Mouse (Mus musculus) C2C12 (cell line): ENCODE measurements around the gene Frmd4a. TPM values are rescaled to one million over a fixed set of nuclear protein-coding genes. Genes with fewer than 3 reads are reported as not detected.

Source experiments
- H3K27me3 ChIP-seq: one replicate; pipeline ENCODE4 v1.6.1; 2011; ENCODE audit not compliant: control insufficient read depth, insufficient read depth, insufficient read length
- H3K36me3 ChIP-seq: one replicate; pipeline ENCODE4 v1.6.1; 2011; ENCODE audit not compliant: control insufficient read depth, insufficient read depth
- H3K4me3 ChIP-seq: one replicate; pipeline ENCODE4 v1.5.1; 2011; ENCODE audit warnings: mild to moderate bottlenecking, control low read depth; ENCODE audit not compliant: poor library complexity, insufficient read depth, severe bottlenecking
- H3K79me2 ChIP-seq: one replicate; pipeline ENCODE4 v1.6.1; 2011; ENCODE audit not compliant: control insufficient read depth, insufficient read depth
- H3K79me3 ChIP-seq: one replicate; pipeline ENCODE4 v1.6.1; 2011; ENCODE audit warnings: low read depth, control low read depth
- H3ac ChIP-seq: one replicate; pipeline ENCODE3; 2011; ENCODE audit warnings: low read depth; ENCODE audit not compliant: control insufficient read depth, insufficient read length
- CEBPB ChIP-seq: IDR thresholded peaks from one replicate; pipeline ENCODE4 v1.6.1; 2011; ENCODE audit warnings: low read depth, mild to moderate bottlenecking, control low read depth, moderate library complexity
- CTCF ChIP-seq: IDR thresholded peaks from one replicate; pipeline ENCODE4 v1.5.1; 2011; ENCODE audit not compliant: control insufficient read depth, insufficient read depth, insufficient read length
- FOSL1 ChIP-seq: IDR thresholded peaks from one replicate; pipeline ENCODE4 v1.8.0; 2011; ENCODE audit warnings: mild to moderate bottlenecking, low read length; ENCODE audit not compliant: poor library complexity, insufficient read depth, severe bottlenecking
- MAX ChIP-seq: IDR thresholded peaks from one replicate; pipeline ENCODE4 v1.6.1; 2011; ENCODE audit warnings: mild to moderate bottlenecking, control low read depth
- MYOD1 ChIP-seq: IDR thresholded peaks from one replicate; pipeline ENCODE4 v1.6.1; 2011; ENCODE audit warnings: low read depth; ENCODE audit not compliant: control insufficient read depth, insufficient read length
- MYOG ChIP-seq: IDR thresholded peaks from one replicate; pipeline ENCODE4 v1.6.1; 2011; ENCODE audit not compliant: control insufficient read depth, insufficient read length; ENCODE audit errors: extremely low read depth
- USF1 ChIP-seq: IDR thresholded peaks from one replicate; pipeline ENCODE4 v1.6.1; 2011; ENCODE audit warnings: low read depth, mild to moderate bottlenecking, control low read depth, moderate library complexity
- polyA plus RNA-seq: library from polyadenylated mRNA; unstranded; fragments of >200 nt; fragmentation: generic; extraction: Trizol; gene quantifications from one replicate; pipeline ENCODE4 v1.2.1, GENCODE M21; 2012; ENCODE audit warnings: missing spikeins

The Frmd4a gene
- polyA plus RNA-seq, 1 experiment: 32.7 TPM

DNA sequence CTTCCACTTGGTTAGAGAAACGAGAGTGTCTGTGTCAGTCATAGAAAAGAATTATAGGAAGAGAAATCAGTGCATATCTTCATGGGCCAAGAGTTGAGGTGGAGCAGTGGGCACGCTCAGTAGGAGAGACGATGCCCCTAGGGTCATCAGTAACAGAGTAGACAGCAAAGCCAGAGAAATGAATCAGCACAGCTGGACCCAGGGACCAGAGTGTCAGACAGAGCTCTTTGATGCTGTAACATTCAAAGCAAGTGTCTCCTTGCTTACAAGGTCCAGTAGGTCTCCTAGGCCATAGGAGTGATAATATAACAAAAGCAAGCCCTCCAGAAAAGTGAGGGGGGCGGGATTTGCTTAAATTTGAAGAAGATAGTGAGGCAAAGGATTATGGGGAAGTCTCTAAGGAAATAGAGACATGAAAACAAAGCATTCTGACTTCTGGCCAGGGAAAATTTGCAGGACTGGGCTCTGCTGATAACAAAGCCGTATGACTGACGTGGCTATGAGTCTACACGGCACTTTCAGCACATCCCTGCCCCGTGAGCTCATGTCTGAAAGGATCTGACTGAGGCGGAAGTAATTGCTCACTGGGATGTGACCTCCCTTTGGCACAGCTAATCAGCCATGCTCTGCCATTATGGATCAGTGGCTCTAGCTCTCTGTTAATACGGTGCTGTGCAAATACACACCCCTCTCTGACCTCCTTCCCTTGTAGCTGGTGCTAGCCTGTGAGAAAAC lies 243.0 kb downstream of the Frmd4a start:
- Histone ChIP-seq H3K79me3 (no peaks in the 10 kb centered on the region), H3K36me3 (no peaks in the 10 kb centered on the region), H3ac (no peak overlapping the region), H3K4me3 (no peak overlapping the region), H3K79me2 (no peaks in the 10 kb centered on the region), H3K27me3 (no peaks in the 10 kb centered on the region)
- TF ChIP-seq MYOG (no peak), MYOD1 (no peak), CEBPB (no peak), MAX (no peak), CTCF (no peak), USF1 (no peak)

GRCm38 (mm10) chr2:4262667-4263066 lies 245.2 kb downstream of the Frmd4a start:
- Histone ChIP-seq H3K79me2 (no peaks in the 10 kb centered on the region), H3ac (no peak overlapping the region), H3K36me3 (no peaks in the 10 kb centered on the region), H3K79me3 (no peaks in the 10 kb centered on the region), H3K4me3 (no peak overlapping the region), H3K27me3 (no peaks in the 10 kb centered on the region)
- no peak for TF ChIP-seq MYOD1
- TF ChIP-seq MYOG: no peak
- no peak for TF ChIP-seq MAX
- no peak for TF ChIP-seq CEBPB
- TF ChIP-seq USF1: no peak
- TF ChIP-seq FOSL1: no peak
- TF ChIP-seq CTCF: no peak

DNA sequence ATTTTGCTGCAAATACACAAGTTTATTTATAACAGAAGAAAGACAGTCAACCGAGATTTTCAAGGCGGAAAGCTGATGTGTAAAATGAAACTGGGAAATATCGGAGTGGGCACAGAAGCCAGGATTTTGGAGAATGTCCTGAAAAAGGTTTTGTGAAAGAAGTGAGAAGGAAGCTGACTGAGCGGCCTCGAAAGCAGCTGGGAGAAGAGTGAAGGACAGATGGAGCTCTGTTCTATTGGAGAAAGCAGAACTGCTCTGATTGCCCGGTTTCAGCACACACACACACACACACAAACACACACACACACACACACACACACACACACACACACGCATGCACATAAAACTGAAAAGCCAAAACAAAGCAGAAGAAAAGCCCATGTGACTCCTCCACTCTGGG lies 249.9 kb downstream of the Frmd4a start:
- H3K4me3 ChIP-seq: no peak overlapping the region
- no peak for TF ChIP-seq CTCF
- no peak for TF ChIP-seq MAX
- TF ChIP-seq MYOD1: no peak
- no peak for TF ChIP-seq FOSL1
- no peak for TF ChIP-seq MYOG
- TF ChIP-seq CEBPB: no peak
- TF ChIP-seq USF1: no peak
- no peaks in the 10 kb centered on the region for H3K36me3 ChIP-seq
- H3K27me3 ChIP-seq: no peaks in the 10 kb centered on the region
- no peaks in the 10 kb centered on the region for H3K79me2 ChIP-seq
- H3ac ChIP-seq: no peak overlapping the region
- H3K79me3 ChIP-seq: no peaks in the 10 kb centered on the region

DNA sequence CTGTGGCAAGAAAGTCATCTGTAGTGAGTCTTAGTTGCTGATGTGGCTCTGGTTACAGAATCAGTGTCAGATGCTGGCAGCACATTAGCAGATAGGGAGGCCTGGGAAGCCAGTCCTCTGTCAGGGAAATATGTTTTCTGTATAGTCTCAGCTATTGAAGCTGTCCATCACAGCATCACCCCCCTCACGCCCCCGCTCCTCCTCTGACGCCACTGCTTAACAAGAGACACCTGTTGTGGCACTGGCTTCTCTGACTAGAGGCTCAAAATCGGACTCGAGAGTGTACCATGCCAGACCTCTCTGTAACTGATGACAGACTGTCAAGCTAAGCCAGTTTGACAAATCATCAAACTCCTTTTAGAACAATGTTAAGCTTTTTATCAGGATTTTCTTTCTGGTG lies 265.3 kb downstream of the Frmd4a start:
- Histone ChIP-seq H3K79me2 (no peaks in the 10 kb centered on the region), H3K79me3 (no peaks in the 10 kb centered on the region), H3K4me3 (no peak overlapping the region), H3K36me3 (no peaks in the 10 kb centered on the region), H3ac (no peak overlapping the region), H3K27me3 (peaks cover under 1% of the 10 kb centered on the region)
- TF ChIP-seq MYOD1 (no peak), MYOG (no peak), CTCF (no peak), USF1 (no peak), FOSL1 (no peak), CEBPB (no peak), MAX (no peak)

DNA sequence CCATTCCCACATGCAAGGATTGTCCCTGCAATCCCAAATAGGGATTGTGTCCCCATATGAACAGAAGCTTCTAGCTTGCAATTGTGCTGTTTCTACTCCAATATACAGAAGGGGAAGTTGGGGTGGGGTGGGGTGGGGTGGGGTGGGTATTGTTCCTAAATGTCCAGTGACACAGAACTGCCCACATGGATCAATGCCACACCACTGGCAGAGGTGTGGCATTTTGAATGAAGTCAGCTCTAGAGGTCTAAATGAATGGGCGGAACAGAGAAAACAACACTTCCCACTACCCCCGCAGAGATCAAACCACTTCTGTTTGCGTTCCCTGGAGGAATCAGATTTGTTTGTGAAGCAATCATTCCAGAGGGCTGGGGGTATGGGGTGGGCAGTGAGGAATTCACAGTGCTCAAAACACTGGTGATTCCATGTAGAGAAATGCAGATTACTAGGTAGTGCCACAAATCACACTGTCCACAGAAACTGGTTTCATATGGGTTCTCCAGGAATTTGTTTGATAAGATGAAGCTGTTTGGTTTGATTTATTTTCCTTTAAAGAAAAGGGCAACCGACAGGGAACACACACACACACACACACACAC lies 268.3 kb downstream of the Frmd4a start:
- TF ChIP-seq MYOD1 (no peak), MYOG (no peak), USF1 (no peak), CEBPB (no peak), CTCF (no peak), FOSL1 (no peak), MAX (no peak)
- Histone ChIP-seq H3K79me2 (no peaks in the 10 kb centered on the region), H3K4me3 (no peak overlapping the region), H3ac (no peak overlapping the region), H3K79me3 (no peaks in the 10 kb centered on the region), H3K36me3 (no peaks in the 10 kb centered on the region), H3K27me3 (no peaks in the 10 kb centered on the region)
